ENCODE assay signal across 8 mouse cellular contexts in genomic region chr6:50294128-50294527, GRCm38 (mm10). TPM values are rescaled to one million over a fixed set of nuclear protein-coding genes. Genes with fewer than 3 reads are reported as not detected.
DNase-seq lines count a peak whose midpoint lies in the region; ATAC-seq and TF ChIP-seq lines count a peak whose summit lies in the region.

No protein-coding gene starts in this region.

- peak; percentile 76 for ATAC-seq in frontal cortex, adult (ENCODE audit: low TSS enrichment)
- ATAC-seq in intestine, embryonic 14.5 days (replicated peaks; ENCODE audit: low FRiP score, low TSS enrichment, low read depth) = no peak
- peak; percentile 17; the same call in 1 of the 2 replicates for ATAC-seq in midbrain, embryonic 16.5 days

- TF ChIP-seq POLR2A in spleen, adult 2 months (IDR thresholded peaks at IDR 0.05; ENCODE audit: low read depth, low read length) = no peak

- H3K27me3 ChIP-seq in heart, embryonic 10.5 days (ENCODE audit: insufficient read depth, poor library complexity, severe bottlenecking) = no peaks in the 10 kb centered on the region
- H3K27me3 ChIP-seq in intestine, embryonic 14.5 days (replicated peaks; ENCODE audit: control insufficient read depth, insufficient read depth, low read length) = no peaks in the 10 kb centered on the region
- H3K27me3 ChIP-seq in midbrain, embryonic 16.5 days (ENCODE audit: control insufficient read depth, insufficient read depth, low read depth, low read length) = no peaks in the 10 kb centered on the region
- no peaks in the 10 kb centered on the region for H3K27me3 ChIP-seq in spleen, adult 2 months (ENCODE audit: control insufficient read depth, insufficient read depth, low read length)

- no peaks in the 10 kb centered on the region for H3K9me3 ChIP-seq in heart, embryonic 10.5 days
- no peaks in the 10 kb centered on the region for H3K9me3 ChIP-seq in intestine, embryonic 14.5 days (ENCODE audit: control insufficient read depth, low read length)
- H3K9me3 ChIP-seq in midbrain, embryonic 16.5 days (replicated peaks; ENCODE audit: control insufficient read depth, low read length, poor library complexity, severe bottlenecking) = no peaks in the 10 kb centered on the region

- peaks cover 11% of the 10 kb centered on the region; the same call in 1 of the 2 replicates for H3K4me1 ChIP-seq in heart, embryonic 10.5 days
- H3K4me1 ChIP-seq in intestine, embryonic 14.5 days (replicated peaks; ENCODE audit: control insufficient read depth, insufficient read depth, low read length) = no peaks in the 10 kb centered on the region
- H3K4me1 ChIP-seq in midbrain, embryonic 16.5 days (ENCODE audit: control insufficient read depth, insufficient read depth, low read length) = no peaks in the 10 kb centered on the region
- H3K4me1 ChIP-seq in spleen, adult 2 months (ENCODE audit: control insufficient read depth, insufficient read depth, insufficient read length) = no peaks in the 10 kb centered on the region

- H3K9ac ChIP-seq in intestine, embryonic 14.5 days (ENCODE audit: low read length) = no peak overlapping the region
- no peak overlapping the region for H3K9ac ChIP-seq in midbrain, embryonic 16.5 days (ENCODE audit: low read depth, low read length)

- peak; percentile 52; the same call in 1 of the 2 replicates for TF ChIP-seq CTCF in spleen, adult 2 months (IDR thresholded peaks at IDR 0.05; ENCODE audit: extremely low read depth, insufficient read depth, insufficient read length, insufficient replicate concordance)

- peaks cover 3% of the 10 kb centered on the region; the same call in 1 of the 2 replicates for H3K36me3 ChIP-seq in heart, embryonic 10.5 days
- H3K36me3 ChIP-seq in intestine, embryonic 14.5 days (ENCODE audit: control insufficient read depth, insufficient read depth, low read length) = no peaks in the 10 kb centered on the region
- no peaks in the 10 kb centered on the region for H3K36me3 ChIP-seq in midbrain, embryonic 16.5 days (ENCODE audit: control insufficient read depth, insufficient read depth, low read length)
- H3K36me3 ChIP-seq in spleen, adult 2 months (ENCODE audit: control insufficient read depth, insufficient read depth, low read length) = no peaks in the 10 kb centered on the region

- H3K27ac ChIP-seq in heart, embryonic 10.5 days = no peak overlapping the region
- no peak overlapping the region for H3K27ac ChIP-seq in intestine, embryonic 14.5 days (ENCODE audit: low read depth)
- no peak overlapping the region for H3K27ac ChIP-seq in midbrain, embryonic 16.5 days (ENCODE audit: low read length)
- no peak overlapping the region for H3K27ac ChIP-seq in spleen, adult 2 months (ENCODE audit: insufficient read depth, low read length)

- H3K4me3 ChIP-seq in heart, embryonic 10.5 days = no peak overlapping the region
- H3K4me3 ChIP-seq in intestine, embryonic 14.5 days (ENCODE audit: low read depth, low read length) = no peak overlapping the region
- H3K4me3 ChIP-seq in midbrain, embryonic 16.5 days (ENCODE audit: low read depth, low read length) = no peak overlapping the region
- H3K4me3 ChIP-seq in spleen, adult 2 months (ENCODE audit: extremely low read depth, insufficient read depth, insufficient read length) = no peak overlapping the region

- peak; percentile 97 for DNase-seq in heart, adult 11 months
- DNase-seq in heart, embryonic 10.5 days (ENCODE audit: low spot score) = no peak
- DNase-seq in cerebellum, adult 8-10 months = peak; percentile 81
- peak; percentile 79 for DNase-seq in intestine, embryonic 14.5 days (ENCODE audit: low spot score)
- DNase-seq in left cerebral cortex, postnatal 25 days (ENCODE audit: low spot score in 2 of 2) = peak; percentile 84 to 91
- peak; percentile 63 to 67 for DNase-seq in spleen, adult 2 months (ENCODE audit: low read depth in 1 of 2, low spot score in 2 of 2)

- intact Hi-C loops in left cerebral cortex, postnatal 25 days (cut with DNase I) = loop anchor here (2.0 to 5.0 kb wide), 3 partner anchors 181 to 775 kb away; no protein-coding TSS in a partner anchor

- H3K4me2 ChIP-seq in intestine, embryonic 14.5 days (ENCODE audit: low read length) = no peak overlapping the region
- H3K4me2 ChIP-seq in midbrain, embryonic 16.5 days (ENCODE audit: low read length) = no peak overlapping the region

- WGBS in heart, embryonic 10.5 days = 39% methylated on average over 1 of the region's 1 CpGs
- 42% methylated on average over 1 of the region's 1 CpGs for WGBS in intestine, embryonic 14.5 days
- WGBS in midbrain, embryonic 16.5 days = 32% methylated on average over 1 of the region's 1 CpGs
- WGBS in spleen, adult 2 months = 22% methylated on average over 1 of the region's 1 CpGs

RNA-seq across cellular contexts. Expression of gene Gsdme, which starts 30.5 kb away (rescaled TPM):
- 29.4 and 36.6 TPM in 2 replicates for polyA plus RNA-seq in heart, embryonic 10.5 days (2016; fragmentation: Nextera tagmentation; extraction: Ambion mirVana)
- polyA plus RNA-seq in intestine, embryonic 14.5 days (2014; fragmentation: Nextera tagmentation; extraction: Ambion mirVana) = 35.2 and 37.8 TPM in 2 replicates
- total RNA-seq in left cerebral cortex, postnatal 25 days (2021) = 10 to 100 TPM; 10.7 to 11.1 TPM
- polyA plus RNA-seq in midbrain, embryonic 16.5 days (2015; fragmentation: Nextera tagmentation; extraction: Ambion mirVana) = 89.6 and 96.4 TPM in 2 replicates
- 0.82 and 0.84 TPM in 2 replicates for polyA plus RNA-seq in spleen, adult 2 months (2012; rRNA removed)

Comparison
In these comparisons a context has a peak if more than half of its experiments do, and no peak if none do; other contexts are left out.
1. RNA of gene Gsdme, which starts 30.5 kb away (polyA plus RNA-seq): 89.6 to 96.4 TPM in midbrain, embryonic 16.5 days, 35.2 to 37.8 TPM in intestine, embryonic 14.5 days and 29.4 to 36.6 TPM in heart, embryonic 10.5 days; 0.82 to 0.84 TPM in spleen, adult 2 months; every median in the first group is over 10 times any median in the second.